Mouse (Mus musculus): ENCODE measurements around the gene Lrp6. TPM values are rescaled to one million over a fixed set of nuclear protein-coding genes. Genes with fewer than 3 reads are reported as not detected.

The Lrp6 gene
- polyA plus RNA-seq, 1 experiment from 2014 or later = 12.4 TPM

- H3K4me3 ChIP-seq (ENCODE audit: low read depth, low read length) = no peak overlapping the region
- 82% methylated on average over 3 of the region's 3 CpGs for WGBS
- H3K27ac ChIP-seq (ENCODE audit: low read depth, low read length) = no peak overlapping the region
- H3K9me3 ChIP-seq (ENCODE audit: control insufficient read depth) = no peaks in the 10 kb centered on the region
- H3K36me3 ChIP-seq (ENCODE audit: control insufficient read depth, insufficient read depth) = no peaks in the 10 kb centered on the region
- no peaks in the 10 kb centered on the region for H3K27me3 ChIP-seq (replicated peaks; ENCODE audit: control insufficient read depth, insufficient read depth, low read length)
- no peak overlapping the region for H3K9ac ChIP-seq (ENCODE audit: low read depth, low read length)
- no peak for ATAC-seq
- no peak for TF ChIP-seq CTCF (IDR thresholded peaks at IDR 0.05; ENCODE audit: low read depth)
- H3K4me1 ChIP-seq (replicated peaks; ENCODE audit: control insufficient read depth, insufficient read depth, low read length) = peaks cover 7% of the 10 kb centered on the region; the same call in 1 of the 2 replicates
- H3K4me2 ChIP-seq (replicated peaks; ENCODE audit: low read depth) = no peak overlapping the region
Measured at GRCm38 (mm10) chr6:134513896-134514510, 52.8 kb downstream of the Lrp6 start.

DNA sequence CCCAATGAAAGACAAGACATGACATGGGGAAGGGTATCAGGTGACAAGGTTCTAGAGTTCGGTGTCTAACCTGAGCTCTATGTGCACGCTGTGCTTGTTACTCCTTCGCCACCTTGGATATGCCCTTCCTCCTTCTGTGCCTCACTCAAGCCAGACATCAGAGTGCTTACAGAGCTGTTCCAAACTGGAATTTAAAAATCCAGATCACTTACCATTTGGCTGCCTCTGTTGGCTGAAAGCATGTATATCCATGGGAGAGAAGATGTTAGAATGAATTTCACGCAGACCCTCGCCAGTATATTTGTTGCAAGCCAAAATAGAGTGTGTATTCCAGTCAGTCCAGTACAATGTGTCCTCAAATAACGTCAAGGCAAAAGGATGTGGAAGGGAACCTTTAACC lies 53.8 kb downstream of the Lrp6 start:
- no peak for TF ChIP-seq CTCF (IDR thresholded peaks at IDR 0.05; ENCODE audit: low read depth)
- no peak for ATAC-seq
- no peak overlapping the region for H3K9ac ChIP-seq (ENCODE audit: low read depth, low read length)
- no peak overlapping the region for H3K4me2 ChIP-seq (replicated peaks; ENCODE audit: low read depth)
- no peak overlapping the region for H3K4me3 ChIP-seq (ENCODE audit: low read depth, low read length)
- 81% methylated on average over 6 of the region's 6 CpGs for WGBS
- no peaks in the 10 kb centered on the region for H3K36me3 ChIP-seq (ENCODE audit: control insufficient read depth, insufficient read depth)
- no peak overlapping the region for H3K27ac ChIP-seq (ENCODE audit: low read depth, low read length)
- H3K27me3 ChIP-seq (replicated peaks; ENCODE audit: control insufficient read depth, insufficient read depth, low read length) = no peaks in the 10 kb centered on the region
- H3K4me1 ChIP-seq (replicated peaks; ENCODE audit: control insufficient read depth, insufficient read depth, low read length) = peaks cover 7% of the 10 kb centered on the region; the same call in 1 of the 2 replicates
- no peaks in the 10 kb centered on the region for H3K9me3 ChIP-seq (ENCODE audit: control insufficient read depth)

- Histone ChIP-seq H3K36me3 (ENCODE audit: control insufficient read depth, insufficient read depth) (peaks cover 3% of the 10 kb centered on the region), H3K9ac (ENCODE audit: low read depth, low read length) (no peak overlapping the region), H3K27ac (ENCODE audit: low read depth, low read length) (no peak overlapping the region), H3K9me3 (ENCODE audit: control insufficient read depth) (no peaks in the 10 kb centered on the region), H3K4me1 (replicated peaks; ENCODE audit: control insufficient read depth, insufficient read depth, low read length) (peaks cover 7% of the 10 kb centered on the region; the same call in 1 of the 2 replicates), H3K27me3 (replicated peaks; ENCODE audit: control insufficient read depth, insufficient read depth, low read length) (no peaks in the 10 kb centered on the region), H3K4me3 (ENCODE audit: low read depth, low read length) (no peak overlapping the region), H3K4me2 (replicated peaks; ENCODE audit: low read depth) (no peak overlapping the region)
- 66% methylated on average over 2 of the region's 2 CpGs for WGBS
- ATAC-seq = no peak
- TF ChIP-seq CTCF (IDR thresholded peaks at IDR 0.05; ENCODE audit: low read depth) = no peak
Measured at GRCm38 (mm10) chr6:134512478-134512877, 54.3 kb downstream of the Lrp6 start.

- Histone ChIP-seq H3K27ac (ENCODE audit: low read depth, low read length) (no peak overlapping the region), H3K4me3 (ENCODE audit: low read depth, low read length) (no peak overlapping the region), H3K4me2 (replicated peaks; ENCODE audit: low read depth) (no peak overlapping the region), H3K9me3 (ENCODE audit: control insufficient read depth) (no peaks in the 10 kb centered on the region), H3K27me3 (replicated peaks; ENCODE audit: control insufficient read depth, insufficient read depth, low read length) (no peaks in the 10 kb centered on the region), H3K4me1 (replicated peaks; ENCODE audit: control insufficient read depth, insufficient read depth, low read length) (peaks cover 7% of the 10 kb centered on the region; the same call in 1 of the 2 replicates), H3K9ac (ENCODE audit: low read depth, low read length) (no peak overlapping the region), H3K36me3 (ENCODE audit: control insufficient read depth, insufficient read depth) (peaks cover 16% of the 10 kb centered on the region)
- no peak for ATAC-seq
- TF ChIP-seq CTCF (IDR thresholded peaks at IDR 0.05; ENCODE audit: low read depth) = no peak
Measured at GRCm38 (mm10) chr6:134511118-134511517, 55.6 kb downstream of the Lrp6 start.

GRCm38 (mm10) chr6:134510280-134510679 lies 56.5 kb downstream of the Lrp6 start:
- H3K27ac ChIP-seq (ENCODE audit: low read depth, low read length) = no peak overlapping the region
- no peak overlapping the region for H3K9ac ChIP-seq (ENCODE audit: low read depth, low read length)
- ATAC-seq = no peak
- TF ChIP-seq CTCF (IDR thresholded peaks at IDR 0.05; ENCODE audit: low read depth) = no peak
- peaks cover 17% of the 10 kb centered on the region for H3K36me3 ChIP-seq (ENCODE audit: control insufficient read depth, insufficient read depth)
- peaks cover 7% of the 10 kb centered on the region; the same call in 1 of the 2 replicates for H3K4me1 ChIP-seq (replicated peaks; ENCODE audit: control insufficient read depth, insufficient read depth, low read length)
- H3K27me3 ChIP-seq (replicated peaks; ENCODE audit: control insufficient read depth, insufficient read depth, low read length) = no peaks in the 10 kb centered on the region
- 51% methylated on average over 2 of the region's 2 CpGs for WGBS
- H3K4me2 ChIP-seq (replicated peaks; ENCODE audit: low read depth) = no peak overlapping the region
- no peak overlapping the region for H3K4me3 ChIP-seq (ENCODE audit: low read depth, low read length)
- H3K9me3 ChIP-seq (ENCODE audit: control insufficient read depth) = no peaks in the 10 kb centered on the region

DNA sequence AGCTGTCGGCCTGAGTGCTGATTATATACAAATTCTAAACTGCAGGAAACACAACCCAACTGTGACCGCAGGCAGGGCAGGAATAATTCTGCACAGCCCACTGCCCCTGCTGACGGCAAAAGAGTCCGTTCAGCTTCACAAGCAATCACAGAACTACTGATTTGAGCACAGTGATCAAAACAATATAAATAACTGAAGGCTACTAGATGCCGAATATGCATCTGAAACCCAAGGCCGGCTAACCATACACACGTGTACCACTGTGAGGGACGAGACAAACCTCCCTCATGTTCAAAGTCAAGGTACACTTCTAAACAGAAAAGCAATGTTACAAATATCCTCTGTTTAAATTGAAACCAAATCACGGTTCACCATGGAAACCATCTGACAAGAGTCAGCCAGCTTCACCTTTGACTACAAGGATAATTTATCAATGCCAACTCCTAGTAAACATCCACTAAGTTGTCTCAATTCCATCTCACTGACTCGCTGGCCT lies 57.0 kb downstream of the Lrp6 start:
- WGBS = 33% methylated on average over 10 of the region's 10 CpGs
- no peaks in the 10 kb centered on the region for H3K27me3 ChIP-seq (replicated peaks; ENCODE audit: control insufficient read depth, insufficient read depth, low read length)
- no peak for ATAC-seq
- no peak overlapping the region for H3K4me2 ChIP-seq (replicated peaks; ENCODE audit: low read depth)
- no peak for TF ChIP-seq CTCF (IDR thresholded peaks at IDR 0.05; ENCODE audit: low read depth)
- no peaks in the 10 kb centered on the region for H3K9me3 ChIP-seq (ENCODE audit: control insufficient read depth)
- no peak overlapping the region for H3K27ac ChIP-seq (ENCODE audit: low read depth, low read length)
- H3K4me3 ChIP-seq (ENCODE audit: low read depth, low read length) = no peak overlapping the region
- peaks cover 7% of the 10 kb centered on the region; the same call in 1 of the 2 replicates for H3K4me1 ChIP-seq (replicated peaks; ENCODE audit: control insufficient read depth, insufficient read depth, low read length)
- no peak overlapping the region for H3K9ac ChIP-seq (ENCODE audit: low read depth, low read length)
- H3K36me3 ChIP-seq (ENCODE audit: control insufficient read depth, insufficient read depth) = peaks cover 20% of the 10 kb centered on the region

Measured in intestine, postnatal 0 days (tissue).